Mouse (Mus musculus) CH12.LX (cell line): ENCODE results near the gene Tnfaip8l1.
A peak's percentile ranks its signal among the peaks of the same experiment; 100 is the strongest.

Experiments used
- CTCF ChIP-seq, 2 experiments: IDR thresholded peaks in 1 of 2; conservative IDR thresholded peaks in 1 of 2; 2 replicates each; pipeline ENCODE4 v1.5.1; 2011 to 2012; ENCODE audit warnings: low read depth in 2 of 2, low read length in 2 of 2, improper control_type of control experiment in 1 of 2, inconsistent platforms in 1 of 2, mild to moderate bottlenecking in 1 of 2, moderate library complexity in 1 of 2
- E2F4 ChIP-seq: IDR thresholded peaks from 2 replicates; pipeline ENCODE4 v1.6.1; 2011; ENCODE audit warnings: low read depth, low read length, improper control_type of control experiment; ENCODE audit not compliant: insufficient replicate concordance
- MAZ ChIP-seq: IDR thresholded peaks from 2 replicates; pipeline ENCODE4 v1.6.1; 2012; ENCODE audit warnings: low read depth, mild to moderate bottlenecking, inconsistent platforms, low read length, improper control_type of control experiment, moderate library complexity
- MXI1 ChIP-seq: IDR thresholded peaks from 2 replicates; pipeline ENCODE4 v1.6.1; 2011; ENCODE audit warnings: mild to moderate bottlenecking, low read depth, low read length, improper control_type of control experiment
- POLR2AphosphoS2 ChIP-seq: IDR thresholded peaks from 2 replicates; pipeline ENCODE4 v1.6.1; 2011; ENCODE audit warnings: low read depth, low read length, improper control_type of control experiment
- SIN3A ChIP-seq: IDR thresholded peaks from 2 replicates; pipeline ENCODE4 v1.6.1; 2012; ENCODE audit warnings: low read length, improper control_type of control experiment, inconsistent platforms
- TCF12 ChIP-seq: IDR thresholded peaks from 2 replicates; pipeline ENCODE4 v1.6.1; 2014; ENCODE audit warnings: low read depth, mild to moderate bottlenecking, inconsistent platforms, low read length, improper control_type of control experiment
- USF2 ChIP-seq: conservative IDR thresholded peaks from 2 replicates; pipeline ENCODE4 v1.6.1; 2011; ENCODE audit warnings: low read depth, low read length, improper control_type of control experiment

DNA sequence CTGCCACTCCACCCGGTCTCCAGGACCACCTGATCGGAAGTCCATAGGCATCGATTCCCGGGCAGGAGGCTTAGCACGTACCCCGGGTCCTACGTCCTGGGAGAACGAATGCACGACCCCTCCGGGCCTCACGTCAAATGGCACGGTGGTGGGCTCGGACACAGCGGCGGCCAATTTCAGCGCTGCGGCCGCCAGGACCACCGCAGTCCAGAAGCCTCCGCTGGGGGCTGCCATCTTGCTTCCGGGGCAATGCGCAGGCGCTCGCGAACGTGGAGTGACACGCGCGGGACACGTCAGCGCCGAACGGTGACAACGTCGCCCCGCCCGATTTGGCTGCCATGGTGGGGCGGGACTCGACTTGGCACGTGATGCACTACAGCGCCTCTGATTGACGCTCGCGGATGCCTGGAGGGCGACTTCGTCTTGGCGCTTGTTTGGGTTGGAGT is 21.4 kb downstream of the Tnfaip8l1 start, which contains the start of gene Mydgf:
- TF ChIP-seq MXI1 (peak; percentile 91), CTCF (conservative IDR thresholded peaks at IDR 0.05 in 1 of 2, IDR thresholded peaks at IDR 0.05 in 1 of 2; ENCODE audit: low read depth in 2 of 2, low read length in 2 of 2) (no peak), MAZ (peak; percentile 84), E2F4 (0 out of 2 replicates have a peak, but pooled peaks have one; percentile 19), TCF12 (peak; percentile 97), USF2 (peak; percentile 93), SIN3A (peak; percentile 94), POLR2AphosphoS2 (peak; percentile 81)
